Mouse (Mus musculus): ENCODE measurements around the gene Acap3. TPM values are rescaled to one million over a fixed set of nuclear protein-coding genes. Genes with fewer than 3 reads are reported as not detected.

The Acap3 gene
- 18.0 and 24.0 TPM in 2 replicates for polyA plus RNA-seq (2015; fragmentation: Nextera tagmentation; extraction: Ambion mirVana)

GRCm38 (mm10) chr4:155891551-155892001, at the start of gene Acap3, which contains the start of gene Pusl1:
Gene Acap3, plus strand, starts transcription at chr4:155891822.
Gene Pusl1, minus strand, starts transcription at chr4:155891781.
- ATAC-seq (ENCODE audit: insufficient read depth, low FRiP score) = peak; percentile 89
- peak within 1 kb of the TSS; percentile 95 for H3K9ac ChIP-seq (ENCODE audit: low read length)
- under 1% methylated on average over 52 of the region's 52 CpGs for WGBS
- 0 out of 2 replicates have a peak, but pooled peaks cover 8% of the 10 kb centered on the region for H3K36me3 ChIP-seq (ENCODE audit: control insufficient read depth, insufficient read depth, low read length)
- H3K27ac ChIP-seq (ENCODE audit: low read length) = peak within 1 kb of the TSS; percentile 98
- no peaks in the 10 kb centered on the region for H3K27me3 ChIP-seq (ENCODE audit: control insufficient read depth, insufficient read depth, low read length)
- H3K9me3 ChIP-seq (replicated peaks; ENCODE audit: control insufficient read depth, low read length) = no peaks in the 10 kb centered on the region
- peak within 1 kb of the TSS; percentile 96 for H3K4me2 ChIP-seq (ENCODE audit: low read depth, low read length)
- peaks cover 34% of the 10 kb centered on the region for H3K4me1 ChIP-seq (ENCODE audit: control insufficient read depth, insufficient read depth, low read length)
- H3K4me3 ChIP-seq (replicated peaks; ENCODE audit: low read length) = peak within 1 kb of the TSS; percentile 91

- H3K9me3 ChIP-seq (replicated peaks; ENCODE audit: control insufficient read depth, low read length) = no peaks in the 10 kb centered on the region
- H3K4me3 ChIP-seq (replicated peaks; ENCODE audit: low read length) = no peak overlapping the region
- no peak overlapping the region for H3K4me2 ChIP-seq (ENCODE audit: low read depth, low read length)
- peaks cover 32% of the 10 kb centered on the region for H3K4me1 ChIP-seq (ENCODE audit: control insufficient read depth, insufficient read depth, low read length)
- H3K27me3 ChIP-seq (ENCODE audit: control insufficient read depth, insufficient read depth, low read length) = no peaks in the 10 kb centered on the region
- no peak overlapping the region for H3K9ac ChIP-seq (ENCODE audit: low read length)
- H3K36me3 ChIP-seq (ENCODE audit: control insufficient read depth, insufficient read depth, low read length) = no peaks in the 10 kb centered on the region; the same call in none of the 2 replicates
- H3K27ac ChIP-seq (ENCODE audit: low read length) = no peak overlapping the region
- ATAC-seq (ENCODE audit: insufficient read depth, low FRiP score) = no peak
- 95% methylated on average over 5 of the region's 5 CpGs for WGBS
Measured at GRCm38 (mm10) chr4:155843231-155843630, 48.4 kb upstream of the Acap3 start.

GRCm38 (mm10) chr4:155846871-155847578, 44.6 kb upstream of the Acap3 start, which contains the start of gene Dvl1:
Gene Dvl1, plus strand, starts transcription at chr4:155847402.
- no peaks in the 10 kb centered on the region for H3K9me3 ChIP-seq (replicated peaks; ENCODE audit: control insufficient read depth, low read length)
- 2% methylated on average over 64 of the region's 65 CpGs for WGBS
- ATAC-seq (ENCODE audit: insufficient read depth, low FRiP score) = peak; percentile 93

GRCm38 (mm10) chr4:155847591-155848352, 43.9 kb upstream of the Acap3 start:
- WGBS = 2% methylated on average over 68 of the region's 69 CpGs
- Histone ChIP-seq H3K27me3 (ENCODE audit: control insufficient read depth, insufficient read depth, low read length) (no peaks in the 10 kb centered on the region), H3K27ac (ENCODE audit: low read length) (peak overlapping the region; percentile 59), H3K4me2 (ENCODE audit: low read depth, low read length) (peak overlapping the region; percentile 90), H3K4me1 (ENCODE audit: control insufficient read depth, insufficient read depth, low read length) (peaks cover 24% of the 10 kb centered on the region), H3K9ac (ENCODE audit: low read length) (peak overlapping the region; percentile 93), H3K36me3 (ENCODE audit: control insufficient read depth, insufficient read depth, low read length) (no peaks in the 10 kb centered on the region; the same call in 1 of the 2 replicates), H3K9me3 (replicated peaks; ENCODE audit: control insufficient read depth, low read length) (no peaks in the 10 kb centered on the region), H3K4me3 (replicated peaks; ENCODE audit: low read length) (peak overlapping the region; percentile 72)
- peak; percentile 21 for ATAC-seq (ENCODE audit: insufficient read depth, low FRiP score)

More at GRCm38 (mm10) chr4:155846871-155847578, 44.6 kb upstream of the Acap3 start, which contains the start of gene Dvl1:
- Histone ChIP-seq H3K4me1 (ENCODE audit: control insufficient read depth, insufficient read depth, low read length) (peaks cover 24% of the 10 kb centered on the region), H3K27ac (ENCODE audit: low read length) (peak within 1 kb of the TSS; percentile 59), H3K36me3 (ENCODE audit: control insufficient read depth, insufficient read depth, low read length) (no peaks in the 10 kb centered on the region; the same call in 1 of the 2 replicates), H3K4me2 (ENCODE audit: low read depth, low read length) (peak within 1 kb of the TSS; percentile 90), H3K27me3 (ENCODE audit: control insufficient read depth, insufficient read depth, low read length) (no peaks in the 10 kb centered on the region), H3K4me3 (replicated peaks; ENCODE audit: low read length) (peak within 1 kb of the TSS; percentile 72), H3K9ac (ENCODE audit: low read length) (peak within 1 kb of the TSS; percentile 93)

- peaks cover 3% of the 10 kb centered on the region for H3K36me3 ChIP-seq (ENCODE audit: control insufficient read depth, insufficient read depth, low read length)
- H3K27me3 ChIP-seq (ENCODE audit: control insufficient read depth, insufficient read depth, low read length) = no peaks in the 10 kb centered on the region
- WGBS = 57% methylated on average over 7 of the region's 7 CpGs
- peak overlapping the region; percentile 93 for H3K9ac ChIP-seq (ENCODE audit: low read length)
- H3K9me3 ChIP-seq (replicated peaks; ENCODE audit: control insufficient read depth, low read length) = no peaks in the 10 kb centered on the region
- H3K4me2 ChIP-seq (ENCODE audit: low read depth, low read length) = peak overlapping the region; percentile 90
- H3K27ac ChIP-seq (ENCODE audit: low read length) = no peak overlapping the region
- ATAC-seq (ENCODE audit: insufficient read depth, low FRiP score) = no peak
- H3K4me1 ChIP-seq (ENCODE audit: control insufficient read depth, insufficient read depth, low read length) = peaks cover 24% of the 10 kb centered on the region
- H3K4me3 ChIP-seq (replicated peaks; ENCODE audit: low read length) = peak overlapping the region; percentile 72
Measured at GRCm38 (mm10) chr4:155848434-155849095, 43.1 kb upstream of the Acap3 start.

GRCm38 (mm10) chr4:155849391-155849790, 42.2 kb upstream of the Acap3 start:
- no peaks in the 10 kb centered on the region for H3K27me3 ChIP-seq (ENCODE audit: control insufficient read depth, insufficient read depth, low read length)
- H3K9ac ChIP-seq (ENCODE audit: low read length) = no peak overlapping the region
- peaks cover 24% of the 10 kb centered on the region for H3K4me1 ChIP-seq (ENCODE audit: control insufficient read depth, insufficient read depth, low read length)
- no peak overlapping the region for H3K4me3 ChIP-seq (replicated peaks; ENCODE audit: low read length)
- H3K9me3 ChIP-seq (replicated peaks; ENCODE audit: control insufficient read depth, low read length) = no peaks in the 10 kb centered on the region
- 94% methylated on average over 2 of the region's 2 CpGs for WGBS
- H3K36me3 ChIP-seq (ENCODE audit: control insufficient read depth, insufficient read depth, low read length) = peaks cover 4% of the 10 kb centered on the region; the same call in 1 of the 2 replicates
- ATAC-seq (ENCODE audit: insufficient read depth, low FRiP score) = no peak
- H3K27ac ChIP-seq (ENCODE audit: low read length) = no peak overlapping the region
- H3K4me2 ChIP-seq (ENCODE audit: low read depth, low read length) = no peak overlapping the region

- ATAC-seq (ENCODE audit: insufficient read depth, low FRiP score) = no peak
- Histone ChIP-seq H3K9me3 (replicated peaks; ENCODE audit: control insufficient read depth, low read length) (no peaks in the 10 kb centered on the region), H3K4me3 (replicated peaks; ENCODE audit: low read length) (no peak overlapping the region), H3K4me2 (ENCODE audit: low read depth, low read length) (no peak overlapping the region), H3K27me3 (ENCODE audit: control insufficient read depth, insufficient read depth, low read length) (no peaks in the 10 kb centered on the region), H3K4me1 (ENCODE audit: control insufficient read depth, insufficient read depth, low read length) (peaks cover 24% of the 10 kb centered on the region), H3K27ac (ENCODE audit: low read length) (no peak overlapping the region), H3K36me3 (ENCODE audit: control insufficient read depth, insufficient read depth, low read length) (peaks cover 7% of the 10 kb centered on the region; the same call in 1 of the 2 replicates), H3K9ac (ENCODE audit: low read length) (no peak overlapping the region)
- WGBS = 79% methylated on average over 3 of the region's 3 CpGs
Measured at GRCm38 (mm10) chr4:155849792-155850451, 41.7 kb upstream of the Acap3 start.

- Histone ChIP-seq H3K27me3 (ENCODE audit: control insufficient read depth, insufficient read depth, low read length) (no peaks in the 10 kb centered on the region), H3K9me3 (replicated peaks; ENCODE audit: control insufficient read depth, low read length) (no peaks in the 10 kb centered on the region), H3K4me3 (replicated peaks; ENCODE audit: low read length) (no peak overlapping the region), H3K27ac (ENCODE audit: low read length) (no peak overlapping the region), H3K36me3 (ENCODE audit: control insufficient read depth, insufficient read depth, low read length) (peaks cover 20% of the 10 kb centered on the region), H3K9ac (ENCODE audit: low read length) (no peak overlapping the region), H3K4me2 (ENCODE audit: low read depth, low read length) (no peak overlapping the region), H3K4me1 (ENCODE audit: control insufficient read depth, insufficient read depth, low read length) (peaks cover 23% of the 10 kb centered on the region)
- ATAC-seq (ENCODE audit: insufficient read depth, low FRiP score) = no peak
- 82% methylated on average over 3 of the region's 3 CpGs for WGBS
Measured at GRCm38 (mm10) chr4:155851368-155851767, 40.3 kb upstream of the Acap3 start.
